Mouse (Mus musculus) thymus, adult 2 months (tissue): ENCODE data around the gene Rbm12b1.
"Not testable (repeated sequence)": the region's sequence is repeated elsewhere in the genome, so short reads cannot be mapped to it uniquely, and the experiment has no call there.

Experiments used
- CTCF ChIP-seq: fragments of 200-500 bp; IDR thresholded peaks from 2 replicates; pipeline ENCODE4 v1.5.1; 2012; ENCODE audit warnings: mild to moderate bottlenecking, control low read depth, low read length, moderate library complexity, borderline replicate concordance; ENCODE audit not compliant: control insufficient read depth, poor library complexity, insufficient read depth; ENCODE audit errors: extremely low read depth
- POLR2A ChIP-seq: fragments of 200-500 bp; IDR thresholded peaks from 2 replicates; pipeline ENCODE4 v1.6.1; 2012; ENCODE audit warnings: mild to moderate bottlenecking, low read length, control low read depth, moderate library complexity; ENCODE audit not compliant: control insufficient read depth, poor library complexity, insufficient read depth; ENCODE audit errors: extremely low read depth

GRCm38 (mm10) chr4:12140141-12140567 lies at the start of gene Rbm12b1:
- TF ChIP-seq CTCF: not testable (repeated sequence)
- 0 out of 2 replicates have a peak, but pooled peaks have one; percentile 22 for TF ChIP-seq POLR2A
